Mouse (Mus musculus) myocyte (in vitro differentiated cells): ENCODE measurements around the gene Synpo2.

Experiments used
- E2F4 ChIP-seq: IDR thresholded peaks from one replicate; pipeline ENCODE4 v1.6.1; 2011; ENCODE audit warnings: mild to moderate bottlenecking, control low read depth, moderate library complexity; ENCODE audit not compliant: insufficient read depth
- MAX ChIP-seq: IDR thresholded peaks from one replicate; pipeline ENCODE4 v1.6.1; 2011; ENCODE audit warnings: low read depth, mild to moderate bottlenecking, control low read depth
- MYOD1 ChIP-seq, 3 experiments: IDR thresholded peaks; one replicate each; pipeline ENCODE4 v1.6.1; 2011; ENCODE audit warnings: control low read depth in 2 of 3, low read depth in 2 of 3, mild to moderate bottlenecking in 2 of 3, moderate library complexity in 1 of 3; ENCODE audit not compliant: insufficient read length in 2 of 3, control insufficient read depth in 1 of 3
- MYOG ChIP-seq, 3 experiments: IDR thresholded peaks; one replicate each; pipeline ENCODE4 v1.6.1; 2011; ENCODE audit warnings: control low read depth in 2 of 3, low read depth in 2 of 3, mild to moderate bottlenecking in 2 of 3; ENCODE audit not compliant: insufficient read length in 2 of 3, control insufficient read depth in 1 of 3, insufficient read depth in 1 of 3
- POLR2A ChIP-seq: IDR thresholded peaks from one replicate; pipeline ENCODE4 v1.6.1; 2011; ENCODE audit warnings: low read depth, mild to moderate bottlenecking, control low read depth, moderate library complexity; ENCODE audit not compliant: insufficient read length
- POLR2AphosphoS2 ChIP-seq: IDR thresholded peaks from one replicate; pipeline ENCODE4 v1.6.1; 2011; ENCODE audit warnings: low read depth, control low read depth; ENCODE audit not compliant: insufficient read length
- REST ChIP-seq: IDR thresholded peaks from one replicate; pipeline ENCODE4 v1.6.1; 2011; ENCODE audit warnings: mild to moderate bottlenecking, control low read depth, moderate library complexity; ENCODE audit not compliant: insufficient read depth, insufficient read length
- TCF12 ChIP-seq: IDR thresholded peaks from one replicate; pipeline ENCODE4 v1.6.1; 2011; ENCODE audit warnings: mild to moderate bottlenecking, control low read depth; ENCODE audit not compliant: poor library complexity, insufficient read depth, severe bottlenecking
- TCF3 ChIP-seq: IDR thresholded peaks from one replicate; pipeline ENCODE4 v1.6.1; 2011; ENCODE audit warnings: low read depth, control low read depth; ENCODE audit not compliant: insufficient read length
- USF1 ChIP-seq: IDR thresholded peaks from one replicate; pipeline ENCODE4 v1.6.1; 2011; ENCODE audit warnings: low read depth, mild to moderate bottlenecking, control low read depth, moderate library complexity

DNA sequence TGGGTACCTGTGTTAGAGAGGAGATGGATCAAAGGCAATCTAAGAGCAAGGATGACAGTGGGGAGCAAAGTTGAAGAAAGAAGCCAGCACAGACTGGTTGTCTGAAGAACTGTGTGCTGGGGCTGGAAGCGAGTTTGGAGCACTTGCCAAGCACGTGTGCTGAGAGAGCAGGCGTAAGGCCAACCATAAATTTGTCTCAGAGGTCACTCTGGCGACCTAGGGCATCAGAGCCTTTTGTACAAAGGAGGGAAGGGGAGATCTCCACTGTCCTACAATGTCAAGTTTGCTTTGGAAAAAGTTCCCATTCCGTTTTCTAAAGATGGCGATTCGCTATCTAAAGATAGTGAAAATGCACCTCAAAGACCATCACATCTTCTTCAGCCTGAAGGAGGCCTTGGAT lies 107.9 kb downstream of the Synpo2 start:
- TF ChIP-seq MAX (no peak), POLR2A (no peak), POLR2AphosphoS2 (no peak), USF1 (no peak), MYOG (IDR thresholded peaks at IDR 0.05; ENCODE audit: control insufficient read depth in 1 of 3, insufficient read depth in 1 of 3, insufficient read length in 2 of 3, low read depth in 2 of 3) (no peak), E2F4 (no peak), MYOD1 (IDR thresholded peaks at IDR 0.05; ENCODE audit: control insufficient read depth in 1 of 3, insufficient read length in 2 of 3, low read depth in 2 of 3) (no peak), TCF12 (no peak), REST (no peak), TCF3 (no peak)
